Mouse (Mus musculus): ENCODE measurements at regions not wholly inside any gene's neighbourhood (a gene's known extent, or its start where the extent isn't known, plus 50 kb on each side); places are given as distances from the start of the nearest gene placed in this dataset.
A peak's percentile ranks its signal among the peaks of the same experiment; 100 is the strongest.
"Not testable (repeated sequence)": the region's sequence is repeated elsewhere in the genome, so short reads cannot be mapped to it uniquely, and the experiment has no call there.

DNA sequence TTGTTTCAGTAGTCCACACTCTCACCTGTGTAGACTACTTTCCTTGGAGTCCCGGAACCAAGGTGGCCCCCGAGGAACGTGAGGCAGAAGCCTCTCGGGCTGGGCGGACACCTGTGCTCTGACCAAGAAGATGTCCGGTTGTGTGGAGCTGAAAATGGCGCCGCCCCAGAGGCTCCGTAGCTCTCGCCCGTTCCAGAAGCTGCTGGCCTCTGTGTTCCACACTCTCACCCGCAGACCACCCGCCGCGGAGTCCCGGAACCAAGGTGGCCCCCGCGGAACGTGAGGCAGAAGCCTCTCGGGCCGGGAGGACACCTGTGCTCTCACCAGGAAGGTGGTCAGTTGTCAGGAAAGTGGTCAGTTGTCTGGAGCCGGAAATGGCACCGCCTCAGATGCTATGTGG is 213.3 kb downstream of the Basp1 start:
- H3K27ac ChIP-seq (ENCODE audit: low read length); H3K9ac ChIP-seq (replicated peaks; ENCODE audit: low read depth, low read length); H3K4me1 ChIP-seq (ENCODE audit: control insufficient read depth, insufficient read depth, low read length); H3K4me2 ChIP-seq (replicated peaks; ENCODE audit: low read depth, low read length); H3K36me3 ChIP-seq (ENCODE audit: control insufficient read depth, insufficient read depth, low read length); H3K9me3 ChIP-seq (ENCODE audit: control insufficient read depth, low read depth, low read length); ATAC-seq (ENCODE audit: insufficient number of reproducible peaks, insufficient read depth, low FRiP score, low read depth); H3K27me3 ChIP-seq (ENCODE audit: control insufficient read depth, insufficient read depth, low read length); H3K4me3 ChIP-seq (ENCODE audit: low read depth, low read length): not testable (repeated sequence)
- 94% methylated on average over 23 of the region's 23 CpGs for WGBS

DNA sequence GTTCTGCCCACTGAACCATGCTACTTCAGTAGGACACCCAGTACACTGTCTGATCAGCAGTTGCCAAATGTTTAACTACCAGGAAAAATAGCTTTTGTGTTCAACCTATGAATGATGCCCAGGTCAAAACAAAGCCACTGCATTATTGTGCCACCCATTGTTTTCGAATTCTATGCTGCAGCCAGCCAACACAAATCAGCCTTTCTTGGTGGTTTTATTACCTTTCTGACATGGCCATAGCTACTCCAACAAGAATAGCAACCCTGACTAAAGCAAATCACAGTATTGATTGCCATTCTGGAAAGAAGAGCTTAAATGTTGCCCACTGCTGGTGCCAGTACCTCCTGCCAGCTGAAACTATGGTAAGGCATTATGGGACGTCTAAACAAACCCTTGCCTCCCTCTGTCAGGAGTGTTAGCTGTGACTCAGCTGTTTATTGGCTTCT is 225.7 kb downstream of the Basp1 start:
- no peaks in the 10 kb centered on the region for H3K9me3 ChIP-seq (ENCODE audit: control insufficient read depth, low read depth, low read length)
- H3K4me3 ChIP-seq (ENCODE audit: low read depth, low read length) = no peak overlapping the region
- H3K27ac ChIP-seq (ENCODE audit: low read length) = no peak overlapping the region
- H3K4me1 ChIP-seq (ENCODE audit: control insufficient read depth, insufficient read depth, low read length) = no peaks in the 10 kb centered on the region
- WGBS = 71% methylated on average over 2 of the region's 2 CpGs
- H3K36me3 ChIP-seq (ENCODE audit: control insufficient read depth, insufficient read depth, low read length) = no peaks in the 10 kb centered on the region
- H3K4me2 ChIP-seq (replicated peaks; ENCODE audit: low read depth, low read length) = no peak overlapping the region
- no peak for ATAC-seq (ENCODE audit: insufficient number of reproducible peaks, insufficient read depth, low FRiP score, low read depth)
- no peak overlapping the region for H3K9ac ChIP-seq (replicated peaks; ENCODE audit: low read depth, low read length)
- H3K27me3 ChIP-seq (ENCODE audit: control insufficient read depth, insufficient read depth, low read length) = no peaks in the 10 kb centered on the region

DNA sequence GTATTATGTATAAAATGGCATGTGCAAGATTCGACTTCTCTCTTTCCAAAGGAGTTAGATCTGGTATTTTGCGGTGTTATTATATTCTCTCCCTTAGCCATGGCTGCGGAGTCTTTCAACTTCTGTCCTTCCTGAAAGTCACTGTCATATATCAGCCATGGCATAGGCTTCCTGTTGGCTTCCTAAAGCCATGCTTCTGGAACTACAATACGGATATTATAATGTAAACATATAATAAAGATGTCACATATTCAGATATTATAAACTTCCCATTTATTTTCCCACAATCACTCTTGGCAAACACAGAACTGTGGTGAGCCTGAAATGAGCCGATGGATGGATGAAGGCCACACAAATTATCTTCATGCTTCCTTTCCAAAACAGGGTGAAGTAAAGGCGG is 240.8 kb downstream of the Basp1 start:
- WGBS = 64% methylated on average over 6 of the region's 6 CpGs
- H3K4me2 ChIP-seq (replicated peaks; ENCODE audit: low read depth, low read length) = no peak overlapping the region

DNA sequence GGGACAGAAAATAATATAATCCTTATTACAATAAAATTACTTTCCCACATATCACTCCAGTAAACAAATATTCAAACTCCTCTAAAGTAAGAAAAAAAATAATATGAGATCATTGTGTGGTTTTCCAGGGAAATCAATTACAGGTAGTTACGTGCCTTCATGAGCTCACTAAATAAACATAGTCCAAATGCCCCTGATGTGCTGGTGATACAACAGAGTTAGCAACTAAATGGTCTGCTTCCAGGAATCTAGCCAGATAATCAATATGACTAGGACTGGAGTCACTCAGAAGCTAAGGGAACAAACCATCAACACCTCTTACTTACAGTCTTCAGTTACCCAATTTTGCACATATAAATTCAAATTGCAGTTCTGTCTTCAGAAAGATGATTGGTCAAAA is 267.2 kb downstream of the Basp1 start:
- Histone ChIP-seq H3K4me3 (ENCODE audit: low read depth, low read length) (no peak overlapping the region), H3K9me3 (ENCODE audit: control insufficient read depth, low read depth, low read length) (no peaks in the 10 kb centered on the region), H3K27me3 (ENCODE audit: control insufficient read depth, insufficient read depth, low read length) (no peaks in the 10 kb centered on the region), H3K4me1 (ENCODE audit: control insufficient read depth, insufficient read depth, low read length) (no peaks in the 10 kb centered on the region), H3K9ac (replicated peaks; ENCODE audit: low read depth, low read length) (no peak overlapping the region), H3K27ac (ENCODE audit: low read length) (no peak overlapping the region), H3K36me3 (ENCODE audit: control insufficient read depth, insufficient read depth, low read length) (no peaks in the 10 kb centered on the region), H3K4me2 (replicated peaks; ENCODE audit: low read depth, low read length) (no peak overlapping the region)
- 53% methylated on average over 1 of the region's 1 CpGs for WGBS
- ATAC-seq (ENCODE audit: insufficient number of reproducible peaks, insufficient read depth, low FRiP score, low read depth) = no peak

More for the DNA sequence above, 240.8 kb downstream of the Basp1 start:
- Histone ChIP-seq H3K9me3 (ENCODE audit: control insufficient read depth, low read depth, low read length) (no peaks in the 10 kb centered on the region), H3K4me1 (ENCODE audit: control insufficient read depth, insufficient read depth, low read length) (no peaks in the 10 kb centered on the region), H3K27me3 (ENCODE audit: control insufficient read depth, insufficient read depth, low read length) (no peaks in the 10 kb centered on the region), H3K36me3 (ENCODE audit: control insufficient read depth, insufficient read depth, low read length) (no peaks in the 10 kb centered on the region), H3K4me3 (ENCODE audit: low read depth, low read length) (no peak overlapping the region), H3K27ac (ENCODE audit: low read length) (no peak overlapping the region), H3K9ac (replicated peaks; ENCODE audit: low read depth, low read length) (no peak overlapping the region)
- ATAC-seq (ENCODE audit: insufficient number of reproducible peaks, insufficient read depth, low FRiP score, low read depth) = no peak

DNA sequence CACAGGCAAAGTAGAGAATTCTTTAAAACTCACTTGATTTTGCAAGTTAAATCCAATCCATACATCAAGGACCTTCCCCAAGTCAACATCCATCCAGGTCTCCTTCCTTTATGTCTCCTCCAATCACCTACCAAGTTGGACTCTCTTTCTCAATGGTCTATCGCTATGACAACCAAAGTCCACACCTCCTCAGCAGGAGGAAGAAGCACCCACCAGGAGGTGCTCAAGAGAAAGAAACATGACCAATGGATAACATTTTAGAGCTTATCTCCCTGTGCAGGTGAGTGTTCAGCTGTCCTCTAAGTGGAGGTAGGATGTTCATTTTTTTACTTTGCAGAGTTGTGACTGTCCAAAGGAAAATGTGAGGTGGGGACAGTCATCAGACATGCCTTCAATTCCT is 269.3 kb downstream of the Basp1 start:
- Histone ChIP-seq H3K4me1 (ENCODE audit: control insufficient read depth, insufficient read depth, low read length) (no peaks in the 10 kb centered on the region), H3K36me3 (ENCODE audit: control insufficient read depth, insufficient read depth, low read length) (no peaks in the 10 kb centered on the region), H3K9me3 (ENCODE audit: control insufficient read depth, low read depth, low read length) (no peaks in the 10 kb centered on the region), H3K9ac (replicated peaks; ENCODE audit: low read depth, low read length) (no peak overlapping the region), H3K4me3 (ENCODE audit: low read depth, low read length) (no peak overlapping the region), H3K4me2 (replicated peaks; ENCODE audit: low read depth, low read length) (no peak overlapping the region), H3K27ac (ENCODE audit: low read length) (no peak overlapping the region), H3K27me3 (ENCODE audit: control insufficient read depth, insufficient read depth, low read length) (no peaks in the 10 kb centered on the region)
- no peak for ATAC-seq (ENCODE audit: insufficient number of reproducible peaks, insufficient read depth, low FRiP score, low read depth)
- 80% methylated on average over 1 of the region's 1 CpGs for WGBS

DNA sequence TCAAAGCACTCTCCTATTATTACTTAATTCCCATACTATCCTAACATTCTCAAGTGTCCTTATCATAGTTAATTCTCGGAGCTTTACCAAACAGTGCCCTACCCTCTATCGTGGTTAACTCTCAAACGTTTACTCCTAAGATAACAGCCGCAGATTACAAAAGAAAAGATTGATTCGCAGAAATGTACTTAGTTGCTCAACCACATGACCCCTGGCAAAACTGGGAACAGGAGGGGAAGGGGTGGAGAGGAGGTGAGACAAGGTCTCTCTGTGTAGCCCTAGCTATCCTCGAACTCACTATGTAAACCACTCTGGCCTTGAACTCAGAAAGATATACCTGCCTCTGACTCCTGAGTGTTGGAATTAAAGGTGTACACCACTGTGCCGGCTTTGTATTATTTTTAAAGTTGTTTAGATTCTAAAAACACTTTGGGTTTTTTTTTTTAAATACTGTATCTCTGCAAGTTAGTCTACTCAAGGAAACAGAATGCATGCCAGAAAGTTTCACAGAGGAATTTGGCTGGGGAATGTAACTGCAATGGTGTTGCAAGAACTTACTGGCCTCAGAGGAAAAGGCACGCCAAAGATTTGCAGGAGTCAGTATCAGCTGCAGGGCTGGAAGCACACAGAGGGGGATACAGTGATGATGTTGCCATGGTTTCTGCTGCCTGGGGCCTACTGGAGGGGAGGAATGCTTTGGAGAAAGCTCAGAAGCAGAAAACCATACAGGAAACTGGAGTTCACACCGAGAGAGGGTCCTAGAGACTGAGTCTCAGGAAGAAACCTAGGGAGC is 273.0 kb downstream of the Basp1 start:
- Histone ChIP-seq H3K9me3 (ENCODE audit: control insufficient read depth, low read depth, low read length) (no peaks in the 10 kb centered on the region), H3K9ac (replicated peaks; ENCODE audit: low read depth, low read length) (no peak overlapping the region), H3K4me1 (ENCODE audit: control insufficient read depth, insufficient read depth, low read length) (no peaks in the 10 kb centered on the region), H3K36me3 (ENCODE audit: control insufficient read depth, insufficient read depth, low read length) (no peaks in the 10 kb centered on the region), H3K4me2 (replicated peaks; ENCODE audit: low read depth, low read length) (no peak overlapping the region), H3K27ac (ENCODE audit: low read length) (no peak overlapping the region), H3K4me3 (ENCODE audit: low read depth, low read length) (no peak overlapping the region), H3K27me3 (ENCODE audit: control insufficient read depth, insufficient read depth, low read length) (no peaks in the 10 kb centered on the region)
- WGBS = 36% methylated on average over 9 of the region's 9 CpGs
- ATAC-seq (ENCODE audit: insufficient number of reproducible peaks, insufficient read depth, low FRiP score, low read depth) = peak; percentile 53; the same call in 1 of the 2 replicates

DNA sequence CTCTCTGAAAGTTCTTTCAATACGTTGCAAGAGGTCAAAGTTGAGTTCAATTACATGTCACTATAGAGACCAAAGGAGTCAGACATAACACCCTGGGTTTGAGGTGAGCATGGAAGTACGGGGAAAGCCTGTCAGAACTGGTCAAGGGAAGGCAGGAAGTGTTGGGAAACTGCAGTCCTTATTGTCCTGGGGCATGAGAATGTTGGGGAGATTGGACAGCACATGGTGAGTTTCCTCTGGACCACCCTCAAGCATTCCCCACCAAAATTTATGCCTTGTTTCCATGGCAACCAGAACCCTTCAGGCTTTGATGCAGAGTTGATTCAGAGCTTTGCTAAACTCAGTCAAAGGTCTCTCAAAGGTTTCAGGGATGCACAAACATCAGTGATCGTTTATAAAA is 276.5 kb downstream of the Basp1 start:
- Histone ChIP-seq H3K4me1 (ENCODE audit: control insufficient read depth, insufficient read depth, low read length) (no peaks in the 10 kb centered on the region), H3K27ac (ENCODE audit: low read length) (no peak overlapping the region), H3K36me3 (ENCODE audit: control insufficient read depth, insufficient read depth, low read length) (no peaks in the 10 kb centered on the region), H3K9ac (replicated peaks; ENCODE audit: low read depth, low read length) (no peak overlapping the region), H3K4me2 (replicated peaks; ENCODE audit: low read depth, low read length) (no peak overlapping the region), H3K9me3 (ENCODE audit: control insufficient read depth, low read depth, low read length) (no peaks in the 10 kb centered on the region), H3K27me3 (ENCODE audit: control insufficient read depth, insufficient read depth, low read length) (no peaks in the 10 kb centered on the region), H3K4me3 (ENCODE audit: low read depth, low read length) (no peak overlapping the region)
- no peak for ATAC-seq (ENCODE audit: insufficient number of reproducible peaks, insufficient read depth, low FRiP score, low read depth)
- WGBS = 31% methylated on average over 3 of the region's 3 CpGs

DNA sequence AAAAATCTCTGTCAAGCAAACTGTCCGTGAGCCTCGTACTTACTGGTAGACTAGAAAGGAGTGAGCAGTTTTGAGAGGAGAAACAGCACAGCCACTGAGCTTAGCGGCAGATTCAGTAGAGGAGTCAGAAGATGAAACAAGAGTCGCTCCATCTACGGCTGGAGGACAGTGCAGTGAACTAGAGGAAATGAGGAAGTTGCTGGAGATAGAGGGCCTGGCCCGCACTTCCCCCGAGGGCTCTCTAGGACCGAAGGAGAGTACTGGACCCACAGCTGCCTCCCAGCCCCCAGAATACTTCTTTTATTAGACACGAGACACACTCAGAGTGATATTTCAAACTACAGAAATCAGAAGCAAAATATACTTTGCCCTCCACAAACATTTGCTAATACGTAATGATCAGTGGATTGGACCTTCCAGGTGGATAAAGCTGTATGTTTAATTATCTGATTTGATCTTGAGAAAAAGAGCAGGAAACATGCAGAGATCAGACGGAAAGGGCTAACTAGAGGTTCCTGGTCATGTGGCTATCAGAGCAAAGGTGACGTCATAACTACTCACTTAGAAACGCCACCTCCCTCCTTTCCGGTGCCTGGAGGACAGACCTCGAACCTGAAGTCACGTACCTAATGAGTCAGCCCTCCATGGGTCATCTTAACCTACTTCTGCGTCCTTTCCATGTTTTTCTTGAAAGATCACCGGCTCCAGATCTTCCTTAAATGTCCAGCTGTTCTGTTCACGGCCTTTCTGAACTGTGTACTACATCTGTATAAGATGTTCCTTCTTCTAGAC is 277.9 kb downstream of the Basp1 start:
- H3K9ac ChIP-seq (replicated peaks; ENCODE audit: low read depth, low read length) = no peak overlapping the region
- no peaks in the 10 kb centered on the region for H3K4me1 ChIP-seq (ENCODE audit: control insufficient read depth, insufficient read depth, low read length)
- no peak overlapping the region for H3K4me3 ChIP-seq (ENCODE audit: low read depth, low read length)
- H3K36me3 ChIP-seq (ENCODE audit: control insufficient read depth, insufficient read depth, low read length) = no peaks in the 10 kb centered on the region
- no peaks in the 10 kb centered on the region for H3K27me3 ChIP-seq (ENCODE audit: control insufficient read depth, insufficient read depth, low read length)
- no peak for ATAC-seq (ENCODE audit: insufficient number of reproducible peaks, insufficient read depth, low FRiP score, low read depth)
- WGBS = 80% methylated on average over 19 of the region's 19 CpGs
- H3K9me3 ChIP-seq (ENCODE audit: control insufficient read depth, low read depth, low read length) = no peaks in the 10 kb centered on the region
- no peak overlapping the region for H3K4me2 ChIP-seq (replicated peaks; ENCODE audit: low read depth, low read length)
- no peak overlapping the region for H3K27ac ChIP-seq (ENCODE audit: low read length)

Data from stomach, embryonic 14.5 days (tissue).